Mouse (Mus musculus) kidney, adult 2 months (tissue): Measurements from ENCODE around the gene Rps18.
"Not testable (repeated sequence)": the region's sequence is repeated elsewhere in the genome, so short reads cannot be mapped to it uniquely, and the experiment has no call there.

Source experiments
- CTCF ChIP-seq: fragments of 200-500 bp; conservative IDR thresholded peaks from 2 replicates; pipeline ENCODE4 v1.5.1; 2011; ENCODE audit warnings: low read depth, mild to moderate bottlenecking, control low read depth, low read length, moderate library complexity, mixed read lengths; ENCODE audit not compliant: insufficient read depth, insufficient read length
- POLR2A ChIP-seq: fragments of 200-500 bp; IDR thresholded peaks from one replicate; pipeline ENCODE4 v1.6.1; 2011; ENCODE audit warnings: low read depth, low read length, control low read depth

DNA sequence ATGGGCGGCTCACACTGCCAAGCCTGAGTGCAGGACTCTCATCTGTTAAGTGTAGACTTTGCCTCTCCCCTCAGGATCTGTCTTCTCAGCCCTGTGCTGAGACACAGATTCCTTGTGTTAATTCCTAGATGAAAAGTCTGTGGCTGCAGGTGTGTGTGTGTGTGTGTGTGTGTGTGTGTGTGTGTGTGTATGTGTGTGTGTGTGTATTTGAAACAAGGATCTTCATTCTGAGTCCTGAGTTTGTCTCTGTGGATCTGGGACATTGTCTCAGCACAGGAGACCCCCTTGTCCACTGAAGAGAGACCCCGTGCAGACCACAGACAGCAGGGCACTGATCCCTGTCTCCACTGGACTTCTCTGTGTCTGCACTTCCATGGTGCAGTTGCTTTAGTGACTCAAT, 45.0 kb upstream of the Rps18 start:
- not testable (repeated sequence) for TF ChIP-seq CTCF, POLR2A
